Mouse (Mus musculus): ENCODE results near the gene Hpgd.

DNA sequence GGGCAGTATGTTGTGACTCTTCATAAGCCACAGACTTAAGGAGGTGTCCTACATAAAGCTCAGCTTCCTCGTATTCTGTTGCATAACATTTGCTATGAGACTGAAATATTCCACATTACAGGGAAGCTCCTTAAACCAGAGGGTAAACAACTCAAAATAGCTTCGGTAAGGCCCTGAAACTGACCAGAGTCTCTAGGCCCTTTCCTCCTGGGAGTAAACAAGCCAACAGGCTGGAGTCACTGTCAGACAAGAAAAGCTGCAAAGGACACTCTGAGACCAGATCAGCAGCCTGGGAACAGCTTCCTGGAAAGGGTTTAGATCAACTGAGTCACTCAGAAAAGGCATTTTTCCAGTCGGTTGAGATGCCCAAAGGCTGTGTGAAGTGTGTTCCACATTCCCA, 9.4 kb upstream of the Hpgd start:
- TF ChIP-seq TAL1 (conservative IDR thresholded peaks at IDR 0.05; ENCODE audit: low read depth, low read length) (no peak), CTCF (IDR thresholded peaks at IDR 0.05; ENCODE audit: low read depth, low read length) (no peak), GATA1 (IDR thresholded peaks at IDR 0.05; ENCODE audit: borderline replicate concordance, low read length) (no peak), POLR2AphosphoS5 (IDR thresholded peaks at IDR 0.05; ENCODE audit: insufficient replicate concordance, low read depth, low read length) (no peak), GATA2 (IDR thresholded peaks at IDR 0.05; ENCODE audit: borderline replicate concordance, low read depth, low read length) (no peak)
